Mouse (Mus musculus) heart, postnatal 25 days (tissue): ENCODE measurements at regions not wholly inside any gene's neighbourhood (a gene's known extent, or its start where the extent isn't known, plus 50 kb on each side); places are given as distances from the start of the nearest gene placed in this dataset.

Experiments used
- DNase-seq: peaks from one replicate; pipeline ENCODE4 v3.0.0; 2022; ENCODE audit warnings: low spot score
- intact Hi-C: fragments of 180-260 bp; cut with DNase I; formaldehyde crosslinking; loops from one replicate; pipeline ENCODE4 v1.15.1; 2025

DNA sequence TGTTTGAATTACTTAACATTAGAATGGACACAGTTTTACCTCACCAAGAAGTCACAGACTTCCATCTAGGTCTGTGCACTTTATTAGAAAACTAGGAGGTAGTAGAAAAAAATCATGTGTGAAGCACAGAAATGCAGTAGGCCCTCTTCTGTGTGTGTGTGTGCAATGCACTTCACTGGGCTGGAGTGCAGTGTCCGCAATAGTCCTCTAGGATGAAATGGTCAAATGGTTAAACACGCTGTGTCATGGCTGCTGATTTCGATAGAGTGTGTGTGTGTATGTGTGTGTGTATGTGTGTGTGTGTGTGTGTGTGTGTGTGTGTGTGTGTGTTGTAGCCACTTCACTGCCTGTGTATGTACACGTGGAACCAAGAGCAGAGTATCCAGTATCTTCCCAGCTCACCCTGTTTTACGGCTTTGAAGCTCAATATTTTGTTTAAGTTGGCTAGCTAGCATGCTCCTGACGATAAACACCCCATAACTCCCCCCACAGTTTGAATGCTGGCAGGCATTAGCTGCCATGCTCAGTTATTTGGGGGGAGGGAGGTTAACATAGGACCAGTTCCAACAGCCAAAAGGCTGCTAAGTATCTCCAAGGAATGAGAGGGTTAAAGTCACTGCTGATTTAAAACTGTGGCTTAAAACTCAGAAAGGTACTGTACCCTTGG lies 316.9 kb upstream of the Igfbp3 start:
- intact Hi-C loops = no loop called here
- no peak for DNase-seq

DNA sequence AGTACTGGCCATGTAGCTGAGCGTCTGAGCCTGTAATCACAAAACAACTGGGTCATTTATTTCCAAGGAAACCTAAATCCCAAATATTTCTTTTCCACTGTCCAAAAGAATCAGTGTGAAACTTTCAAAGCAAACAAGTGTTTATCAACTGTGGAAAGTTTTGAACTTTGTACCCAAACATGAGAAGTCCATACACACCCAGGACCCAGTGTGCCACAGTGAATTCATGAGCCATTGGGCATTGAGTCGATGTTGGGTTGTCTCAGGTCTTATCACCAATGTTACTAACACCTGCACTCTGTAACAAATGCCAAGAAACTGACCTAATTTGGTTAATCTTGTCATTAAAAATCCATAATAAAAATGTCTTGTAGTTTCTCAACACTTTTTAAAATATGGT lies 305.8 kb upstream of the Igfbp3 start:
- intact Hi-C loops = no loop called here
- no peak for DNase-seq

DNA sequence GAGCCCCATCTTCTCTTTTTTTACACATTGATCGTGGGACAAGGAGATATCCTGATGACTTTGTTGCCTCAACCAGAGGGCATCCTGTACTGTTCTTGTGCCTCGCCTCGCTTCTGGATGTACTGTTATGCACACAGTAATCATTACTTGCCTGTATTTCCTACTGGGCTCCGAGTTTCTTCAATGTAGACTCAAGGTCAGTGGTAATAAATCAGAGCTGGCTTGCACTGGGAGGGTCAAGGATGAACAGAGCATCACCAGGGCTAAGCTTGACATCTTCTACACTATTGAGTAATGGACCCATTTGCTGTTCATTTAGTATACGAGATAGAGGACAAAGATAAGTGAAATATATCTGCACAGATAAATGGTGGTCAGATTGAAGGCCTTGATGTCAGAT lies 295.1 kb upstream of the Igfbp3 start:
- no peak for DNase-seq
- intact Hi-C loops = loop anchor here (5.0 to 10.0 kb wide), 2 partner anchors 58 to 716 kb away; no protein-coding TSS in a partner anchor

DNA sequence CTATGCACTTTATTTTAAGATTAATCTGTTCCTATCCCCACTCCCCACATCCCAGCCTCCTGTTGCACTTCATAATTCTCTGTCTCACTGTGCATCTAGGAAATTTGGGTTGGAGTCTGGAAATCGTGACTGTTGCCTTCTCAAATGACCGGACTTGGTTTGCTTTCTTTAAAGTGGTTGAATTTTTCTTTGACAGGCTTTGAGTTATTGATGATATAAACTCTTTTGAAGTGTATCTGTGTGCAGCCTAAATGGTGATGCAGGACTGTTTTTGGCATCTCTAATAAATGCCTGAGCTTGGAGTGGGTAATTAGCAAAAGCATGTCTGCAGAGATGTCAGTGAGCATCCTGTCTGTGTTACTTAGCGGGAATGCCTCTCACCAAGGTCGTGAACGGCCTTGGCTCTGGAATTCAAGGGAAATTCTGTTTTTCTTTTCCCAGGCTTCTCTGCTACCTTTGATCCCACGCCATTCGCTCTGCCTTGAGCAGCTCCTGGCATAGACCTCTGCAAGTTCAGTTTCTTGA lies 292.8 kb upstream of the Igfbp3 start:
- DNase-seq = no peak
- intact Hi-C loops = loop anchor here (5.0 to 10.0 kb wide), 2 partner anchors 61 to 718 kb away; no protein-coding TSS in a partner anchor

DNA sequence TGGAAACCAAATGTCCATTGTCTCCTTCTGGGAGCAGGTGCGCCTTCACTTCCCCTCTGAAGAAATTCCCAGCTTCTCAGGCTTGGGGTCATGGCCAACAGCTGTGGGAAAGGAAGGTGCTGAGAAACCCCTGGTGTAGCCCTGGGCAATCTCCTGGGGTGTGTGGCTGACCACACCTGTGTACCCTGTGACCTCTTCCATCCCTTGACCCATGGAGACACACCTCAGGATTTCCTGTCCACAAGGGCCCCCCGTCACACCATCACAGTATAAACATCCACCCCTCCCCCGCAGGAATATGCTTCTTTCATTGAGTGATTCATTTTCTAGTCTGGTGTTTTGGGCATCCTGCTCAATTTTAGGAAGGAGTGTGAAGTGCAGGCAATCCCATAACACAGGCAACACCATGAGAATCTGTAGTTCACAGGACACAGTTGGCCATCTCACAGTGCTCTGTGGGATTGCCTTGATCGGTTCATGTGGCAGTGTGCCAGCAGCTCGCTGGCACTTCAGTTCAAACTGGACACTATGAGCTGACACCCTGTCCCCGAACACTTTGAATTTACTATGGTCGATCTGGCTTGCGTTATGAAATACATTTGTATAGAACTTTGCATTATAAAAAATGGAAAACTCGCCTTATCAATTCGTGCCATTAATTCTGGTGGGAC lies 291.1 kb upstream of the Igfbp3 start:
- peak; percentile 40 for DNase-seq
- intact Hi-C loops = loop anchor here (5.0 to 10.0 kb wide), 3 partner anchors 63 to 720 kb away; partner anchors contain the start of gene Igfbp3

DNA sequence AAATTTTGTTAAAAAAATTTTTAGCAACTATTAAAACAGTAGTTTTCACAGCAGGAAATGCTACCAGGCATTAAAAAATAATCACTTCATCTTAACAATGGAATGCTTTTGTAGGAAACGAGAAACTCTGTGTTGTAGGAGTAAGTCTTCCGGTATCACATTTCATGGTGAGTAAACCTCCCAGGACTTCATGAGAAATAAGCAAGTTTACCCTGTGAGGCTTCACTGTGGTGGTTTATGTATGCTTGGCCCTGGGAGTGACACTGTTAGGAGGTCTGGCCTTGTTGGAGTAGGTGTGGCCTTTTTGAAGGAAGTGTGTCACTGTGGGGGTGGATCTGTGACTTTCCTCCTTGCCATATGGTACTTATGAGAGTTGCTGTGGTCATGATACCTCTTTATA lies 289.0 kb upstream of the Igfbp3 start:
- intact Hi-C loops = loop anchor here (5.0 to 10.0 kb wide), 2 partner anchors 290 to 722 kb away; partner anchors contain the start of gene Igfbp3
- DNase-seq = no peak

DNA sequence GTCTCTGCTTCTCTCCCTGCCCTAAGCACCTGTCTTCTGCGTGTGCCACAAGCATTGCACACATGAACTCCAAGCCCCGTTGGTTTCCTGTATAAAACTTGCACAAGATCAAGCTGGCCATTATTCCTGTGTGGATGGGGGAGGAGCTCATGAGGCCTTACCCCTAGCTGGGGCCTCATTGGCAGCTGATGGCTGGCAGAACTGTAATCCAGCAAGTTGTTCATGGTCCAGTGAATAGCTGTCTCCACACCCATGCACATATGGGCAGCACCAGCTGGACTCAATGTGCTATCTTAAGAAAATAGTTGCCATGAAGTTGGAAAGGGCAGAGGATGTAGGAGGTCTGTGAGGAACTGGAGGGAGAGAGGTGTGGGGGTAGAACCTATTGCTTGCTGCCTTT lies 288.3 kb upstream of the Igfbp3 start:
- intact Hi-C loops = loop anchor here (5.0 to 10.0 kb wide), 2 partner anchors 290 to 723 kb away; partner anchors contain the start of gene Igfbp3
- no peak for DNase-seq

DNA sequence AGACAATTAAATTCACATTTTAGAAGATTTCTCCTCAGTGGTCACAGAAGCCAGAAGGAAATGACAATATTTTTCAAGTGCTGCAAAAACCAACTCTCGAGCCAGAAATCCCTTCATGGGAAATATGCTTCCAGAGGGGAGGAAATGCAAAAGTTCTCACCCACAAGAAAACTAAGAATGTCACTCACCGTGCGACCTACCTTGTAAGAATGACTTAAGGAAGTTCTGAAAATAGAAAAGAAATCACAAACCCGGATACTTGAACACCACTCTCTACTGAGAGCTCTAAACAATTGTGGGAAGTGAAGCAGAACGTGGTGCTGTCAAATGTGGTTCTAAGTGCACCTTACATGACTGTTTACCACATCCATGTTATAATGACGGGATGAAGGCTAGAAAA lies 284.1 kb upstream of the Igfbp3 start:
- no peak for DNase-seq
- intact Hi-C loops = no loop called here

DNA sequence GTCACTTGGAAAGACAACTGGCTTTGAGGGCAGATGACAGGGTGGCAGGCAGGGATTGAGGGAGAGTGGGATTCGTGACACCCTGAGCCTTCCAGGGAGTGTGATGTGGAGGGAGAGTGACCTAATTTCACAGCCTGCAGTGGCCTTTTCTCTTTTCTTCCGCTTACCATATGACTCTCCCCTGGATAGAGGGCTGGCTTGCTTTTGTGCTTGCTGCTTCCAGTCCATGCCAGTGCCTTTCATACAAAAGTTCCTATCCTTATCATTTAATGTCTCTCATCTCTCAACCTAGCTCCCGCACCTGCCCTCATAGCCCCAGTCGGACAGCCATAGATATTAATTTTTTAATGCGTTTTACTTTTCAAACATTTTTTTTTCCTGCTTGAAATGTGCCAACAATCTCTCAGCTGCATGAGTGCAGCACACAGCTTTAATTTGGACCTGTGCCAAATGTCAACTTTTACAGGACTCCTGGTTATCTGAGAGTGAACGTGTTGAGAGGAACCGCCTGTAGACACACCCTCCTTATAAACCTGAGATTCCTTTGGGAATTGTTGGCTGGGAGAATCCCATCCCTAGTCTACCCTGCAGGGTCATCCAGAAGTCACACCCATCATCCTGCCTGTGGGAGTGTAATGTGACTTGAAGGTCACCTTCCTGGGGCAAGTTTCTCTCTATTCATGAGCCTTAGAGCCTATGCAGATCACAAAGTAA lies 260.3 kb upstream of the Igfbp3 start:
- intact Hi-C loops = no loop called here
- no peak for DNase-seq

DNA sequence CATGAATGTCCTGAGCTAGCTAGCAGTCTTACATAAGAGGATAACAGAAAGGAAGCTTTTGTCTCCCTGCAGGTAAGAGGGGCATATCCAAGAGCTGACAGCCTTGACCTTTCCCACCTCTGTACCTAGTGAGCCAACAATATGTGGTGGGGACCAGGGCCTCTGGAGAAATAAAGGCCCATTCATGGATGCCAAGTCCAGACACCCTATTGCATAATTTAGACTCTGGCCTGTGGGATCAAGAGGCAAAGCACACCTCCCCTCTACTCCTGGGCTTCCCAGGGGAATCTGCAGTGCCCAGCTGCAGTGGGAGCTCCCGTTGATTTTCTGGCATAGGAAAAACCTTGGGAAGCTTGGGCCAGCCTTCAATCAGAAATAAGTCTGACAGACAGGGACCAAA lies 251.8 kb upstream of the Igfbp3 start:
- no peak for DNase-seq
- intact Hi-C loops = no loop called here

DNA sequence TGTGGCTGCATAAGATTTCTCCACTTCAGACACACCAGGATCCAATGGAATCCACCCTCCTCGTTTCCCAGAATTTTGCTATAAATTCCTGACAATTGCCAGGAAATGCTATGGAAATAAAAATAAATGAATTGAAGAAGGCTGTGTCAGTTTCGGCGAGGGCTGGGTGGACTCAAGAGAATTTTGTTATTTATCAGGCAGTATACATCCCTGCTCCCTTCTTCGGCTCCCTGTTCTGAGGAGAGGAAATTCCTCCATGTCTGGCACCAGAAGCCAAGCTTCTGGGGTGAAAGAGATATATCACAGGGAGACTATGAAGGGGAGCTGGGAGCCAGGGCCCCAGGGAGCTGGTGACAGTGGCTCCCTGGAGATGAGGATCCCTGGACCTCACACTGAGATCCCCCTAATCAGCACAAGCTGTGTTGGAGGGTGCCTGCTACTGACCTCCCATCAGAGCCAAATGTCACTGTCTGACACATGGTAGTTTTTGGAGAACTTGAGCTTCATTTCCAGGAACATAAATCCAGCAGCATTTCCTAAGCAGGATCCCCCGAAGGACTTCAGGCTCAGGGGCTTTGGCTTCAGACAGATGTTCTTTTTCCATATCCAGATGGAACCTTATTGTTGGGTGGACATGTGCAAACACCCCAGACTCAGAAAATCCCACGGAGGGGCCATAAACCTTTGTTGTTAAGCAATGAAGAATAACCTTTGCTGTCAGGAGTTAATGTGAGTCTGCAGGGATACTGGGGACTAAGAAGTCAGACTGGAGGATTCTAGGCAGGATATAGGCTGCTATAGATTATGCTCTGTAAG lies 248.4 kb upstream of the Igfbp3 start:
- DNase-seq = no peak
- intact Hi-C loops = no loop called here

DNA sequence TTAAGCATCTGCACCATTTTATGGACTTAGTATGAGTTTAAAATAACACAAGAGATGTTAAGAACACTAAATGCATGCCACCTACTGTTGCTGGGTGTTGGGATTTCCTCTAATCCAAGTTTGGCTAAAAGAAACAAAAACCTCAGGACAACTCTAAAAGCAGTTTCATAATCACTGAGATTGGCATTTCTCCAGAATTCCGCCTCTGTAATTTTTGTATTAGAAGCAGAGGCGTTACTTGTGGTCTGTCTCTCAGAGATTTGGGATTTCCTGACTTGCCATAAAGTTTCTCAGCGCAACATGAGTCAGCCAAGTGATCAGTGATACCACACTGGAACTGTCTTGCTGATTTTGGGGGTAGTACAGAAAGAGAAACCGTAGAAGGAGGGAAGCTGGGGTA lies 238.0 kb upstream of the Igfbp3 start:
- no peak for DNase-seq

DNA sequence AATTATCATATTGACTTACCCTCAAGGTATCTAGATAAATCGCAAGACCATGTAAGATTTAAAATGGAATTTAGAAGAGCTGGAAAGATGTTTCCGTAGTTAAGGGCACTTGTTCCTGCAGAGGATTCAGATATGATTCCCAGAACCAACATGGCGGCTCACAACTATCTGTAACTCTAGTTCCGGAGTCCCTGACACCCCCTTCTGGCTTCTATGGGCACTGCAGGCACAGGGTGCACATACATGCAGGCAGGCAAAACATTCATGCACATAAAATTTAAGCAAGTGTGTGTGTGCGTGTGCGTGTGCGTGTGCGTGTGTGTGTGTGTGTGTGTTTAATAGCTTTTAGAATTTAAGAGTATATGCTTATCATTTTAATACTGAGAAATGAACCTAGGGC lies 230.8 kb upstream of the Igfbp3 start:
- no peak for DNase-seq
- intact Hi-C loops = no loop called here

More for the DNA sequence above, 238.0 kb upstream of the Igfbp3 start:
- intact Hi-C loops = no loop called here

DNA sequence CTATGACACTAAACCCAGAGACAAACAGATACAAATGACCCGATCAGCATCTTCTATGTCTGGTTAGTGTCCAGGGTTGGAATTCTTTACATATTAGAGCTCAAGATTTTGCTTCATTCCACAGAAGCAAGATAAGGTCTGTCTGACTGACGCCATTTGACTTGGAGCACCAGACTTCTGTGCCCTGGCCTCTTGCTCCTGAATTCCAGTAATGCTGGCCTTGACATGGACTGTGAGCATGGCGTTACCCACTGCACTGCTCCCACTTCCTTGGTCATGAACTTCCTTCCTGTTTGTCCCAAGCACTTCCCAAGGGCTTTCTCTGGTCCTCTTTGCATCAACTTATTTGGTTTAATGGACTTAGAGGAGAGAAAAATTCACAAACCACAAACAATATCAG lies 225.6 kb upstream of the Igfbp3 start:
- no peak for DNase-seq
- intact Hi-C loops = no loop called here

DNA sequence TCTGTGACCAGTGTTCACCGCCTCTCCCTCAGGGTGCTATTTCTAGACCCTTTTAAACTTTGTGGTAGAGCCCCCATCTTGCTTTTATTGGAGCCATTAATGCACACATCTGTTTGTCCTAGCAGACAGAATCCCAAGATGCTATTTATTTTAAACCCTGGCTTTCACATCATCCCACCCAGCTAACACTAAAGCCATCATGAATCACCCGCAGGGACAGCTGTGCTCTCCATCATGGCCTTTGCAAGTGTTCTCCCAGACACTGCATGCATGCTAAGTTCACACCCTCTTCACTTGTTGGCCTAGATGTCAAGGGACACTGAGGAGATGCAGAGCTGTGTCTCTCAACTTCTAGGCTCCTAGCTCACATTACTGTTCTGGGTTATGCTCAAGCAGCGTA lies 220.9 kb upstream of the Igfbp3 start:
- intact Hi-C loops = no loop called here
- no peak for DNase-seq

DNA sequence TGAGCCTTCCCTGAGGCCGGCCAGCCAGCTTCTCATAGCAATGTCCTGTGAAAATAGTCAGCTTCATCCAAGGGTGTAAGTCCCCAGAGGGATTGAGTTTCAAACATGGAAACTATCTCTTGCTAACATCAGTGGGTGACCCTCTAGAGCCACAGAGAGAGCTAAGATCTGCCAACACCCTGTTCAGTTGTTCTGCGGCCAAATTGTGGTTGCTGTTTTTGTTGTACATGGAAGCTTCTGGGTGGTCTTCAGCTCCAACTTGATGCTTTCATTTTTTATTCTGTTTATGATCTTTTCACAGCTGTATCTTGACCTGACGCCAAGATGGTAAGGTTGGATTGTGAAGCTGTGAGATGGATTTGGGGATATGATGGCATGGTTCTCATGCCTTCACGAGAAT lies 214.0 kb upstream of the Igfbp3 start:
- no peak for DNase-seq
- intact Hi-C loops = no loop called here

DNA sequence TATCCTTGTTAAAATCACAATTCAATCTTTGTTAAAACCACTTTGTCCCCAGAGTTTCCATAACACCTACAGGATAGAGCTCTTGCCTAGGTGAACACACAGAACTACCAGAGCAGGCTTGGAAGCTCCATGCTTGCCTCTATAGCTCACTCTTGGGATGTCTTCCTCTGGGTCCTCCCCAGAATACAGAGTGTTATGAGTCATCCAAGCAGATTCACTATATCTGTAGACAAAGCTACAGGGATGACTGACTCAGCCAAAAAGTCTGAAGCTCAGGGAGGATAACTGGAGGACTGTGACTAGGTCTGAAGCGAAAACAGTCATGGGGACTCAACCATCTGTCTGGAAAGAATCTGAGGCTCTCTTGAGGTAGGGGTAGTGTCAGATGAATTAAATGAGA lies 211.5 kb upstream of the Igfbp3 start:
- intact Hi-C loops = no loop called here
- no peak for DNase-seq

DNA sequence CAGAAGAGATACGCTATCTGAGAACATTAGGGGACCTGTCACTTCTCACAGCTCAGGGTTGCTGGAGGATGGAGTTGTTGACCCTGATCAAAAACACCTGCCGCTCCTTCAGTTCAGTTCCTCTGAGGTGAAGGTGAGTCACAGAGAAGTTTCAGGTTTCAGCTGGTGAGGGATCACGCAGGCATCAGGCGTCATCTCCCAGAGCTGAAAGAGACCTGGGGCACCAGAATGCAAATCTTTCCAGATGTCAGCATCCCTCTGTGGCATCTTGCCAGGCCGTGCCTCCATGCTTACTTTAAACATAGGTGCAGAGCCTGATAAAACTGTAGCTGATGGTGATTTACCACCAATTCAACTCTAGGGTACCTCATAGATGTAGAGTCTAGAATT lies 210.4 kb upstream of the Igfbp3 start:
- intact Hi-C loops = no loop called here

DNA sequence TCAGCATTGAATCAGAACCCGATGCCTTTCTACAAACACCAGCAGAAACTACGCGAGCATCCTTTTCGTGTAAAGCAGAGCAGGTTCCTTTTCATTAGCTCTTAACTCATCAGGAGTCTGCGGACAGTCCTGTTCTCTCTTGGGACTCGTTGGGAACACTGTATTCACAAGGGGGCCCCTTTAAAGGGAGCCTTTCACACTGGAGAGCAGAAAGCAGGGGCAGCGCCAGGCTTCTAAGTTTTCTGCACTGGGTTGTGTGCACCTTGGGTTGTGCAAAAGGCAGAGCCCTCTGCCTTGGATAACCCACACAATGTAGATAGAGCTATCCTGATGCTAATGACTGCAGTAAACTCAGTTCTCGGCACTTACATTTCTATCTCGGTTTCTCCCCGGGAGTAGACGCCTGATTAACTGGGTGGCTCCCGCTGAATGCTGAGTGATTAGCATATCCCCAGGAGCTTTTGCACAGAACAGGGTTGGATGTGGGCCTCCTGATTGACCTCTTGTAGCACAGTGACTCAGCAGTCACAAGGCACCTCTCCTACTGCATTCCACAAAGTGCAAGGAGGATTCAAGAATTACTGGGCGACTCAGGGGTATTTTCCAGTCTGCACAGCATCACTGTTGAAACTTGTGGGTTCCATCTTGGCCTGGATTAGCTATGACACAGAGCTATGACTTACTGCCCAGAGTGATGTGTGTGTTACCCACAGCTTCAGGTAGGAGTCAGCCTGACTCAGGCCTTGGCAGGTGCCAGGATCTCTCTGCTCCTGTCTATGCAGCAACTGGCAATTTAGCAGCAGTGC lies 209.8 kb upstream of the Igfbp3 start:
- intact Hi-C loops = no loop called here

More for the DNA sequence above, 210.4 kb upstream of the Igfbp3 start:
- no peak for DNase-seq

More for the DNA sequence above, 209.8 kb upstream of the Igfbp3 start:
- DNase-seq = peak; percentile 20
